Mouse (Mus musculus): ENCODE measurements around the gene Atp1a4. TPM values are rescaled to one million over a fixed set of nuclear protein-coding genes. Genes with fewer than 3 reads are reported as not detected.

Gene Atp1a4
- not detected in 2 replicates for polyA plus RNA-seq (2011; ENCODE audit: insufficient read length, low read depth, missing spikeins)

DNA sequence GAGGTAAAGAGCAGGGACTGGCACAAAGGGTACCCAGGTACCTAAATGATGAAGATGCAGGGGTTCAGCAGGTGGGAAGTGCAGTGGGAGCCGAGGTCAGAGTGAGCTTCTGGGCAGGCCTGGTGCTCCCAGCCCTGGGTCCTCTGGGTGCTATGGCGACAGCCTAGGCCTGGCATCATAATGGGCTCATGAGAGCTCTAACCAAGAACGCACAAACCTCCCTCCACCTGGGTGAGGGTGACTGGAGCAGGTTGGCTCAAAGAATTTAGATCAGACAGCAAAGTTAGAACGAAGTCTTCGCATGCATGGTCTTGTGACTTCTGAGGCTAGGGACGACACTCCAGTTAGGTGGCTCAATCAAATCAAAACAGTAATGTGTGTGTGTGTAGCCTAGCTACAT lies at the start of gene Atp1a4:
Gene Atp1a4 (minus strand): TSS at position 101 of the 400 bp plus-strand sequence.
- Histone ChIP-seq H3K4me3 (ENCODE audit: insufficient read depth, low read length) (no peak within 1 kb of the TSS), H3K4me1 (ENCODE audit: control insufficient read depth, insufficient read depth, low read length) (no peaks in the 10 kb centered on the region), H3K27ac (ENCODE audit: insufficient read depth, low read length) (no peak within 1 kb of the TSS)
- no peak for TF ChIP-seq CTCF (IDR thresholded peaks at IDR 0.05; ENCODE audit: borderline replicate concordance, insufficient read depth, low read length)
- no peak for TF ChIP-seq POLR2A (IDR thresholded peaks at IDR 0.05; ENCODE audit: low read depth, low read length)

DNA sequence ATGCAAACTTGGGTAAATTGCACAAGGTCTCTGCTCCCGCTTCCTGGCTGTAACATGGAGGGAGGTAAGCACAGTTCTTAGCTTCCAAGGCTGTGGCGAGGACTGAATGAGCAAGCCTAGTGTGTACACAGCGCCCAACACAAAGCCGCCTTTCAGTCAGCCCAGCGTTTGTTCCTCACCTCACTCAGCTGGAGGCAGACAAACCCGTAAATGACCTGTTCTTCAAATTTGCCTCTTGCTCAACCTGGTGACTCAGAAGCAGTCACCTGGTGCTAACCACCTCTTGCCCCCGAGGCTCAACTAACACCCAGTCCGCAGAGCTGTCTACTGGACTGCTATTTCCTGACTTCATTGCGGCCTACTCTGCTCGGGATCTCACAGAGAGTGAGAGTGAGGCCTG lies 49.7 kb upstream of the Atp1a4 start:
- H3K27ac ChIP-seq (ENCODE audit: insufficient read depth, low read length) = no peak overlapping the region
- TF ChIP-seq CTCF (IDR thresholded peaks at IDR 0.05; ENCODE audit: borderline replicate concordance, insufficient read depth, low read length) = no peak
- no peak for TF ChIP-seq POLR2A (IDR thresholded peaks at IDR 0.05; ENCODE audit: low read depth, low read length)
- H3K4me3 ChIP-seq (ENCODE audit: insufficient read depth, low read length) = no peak overlapping the region
- peaks cover 3% of the 10 kb centered on the region; the same call in 1 of the 2 replicates for H3K4me1 ChIP-seq (ENCODE audit: control insufficient read depth, insufficient read depth, low read length)

DNA sequence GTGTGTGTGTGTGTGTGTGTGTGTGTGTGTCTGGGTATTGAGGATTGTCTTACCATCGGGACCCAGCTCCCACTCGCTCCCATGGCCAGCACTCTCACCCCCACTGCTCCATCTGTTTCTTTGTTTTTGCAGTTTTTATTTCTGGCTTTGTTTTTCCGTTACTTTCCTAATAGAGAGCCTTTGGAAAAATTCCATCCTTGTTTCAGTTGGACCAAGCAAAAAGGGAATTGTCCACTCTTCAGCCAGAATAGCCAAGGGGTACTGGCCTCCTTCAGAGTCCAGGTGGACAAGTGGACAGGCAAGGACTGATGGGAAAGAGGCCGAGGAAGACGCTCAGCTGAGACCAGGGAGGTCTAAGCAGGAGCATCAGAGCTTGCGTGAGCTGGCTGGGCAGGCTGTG lies 48.7 kb upstream of the Atp1a4 start:
- Histone ChIP-seq H3K27ac (ENCODE audit: insufficient read depth, low read length) (no peak overlapping the region), H3K4me3 (ENCODE audit: insufficient read depth, low read length) (no peak overlapping the region), H3K4me1 (ENCODE audit: control insufficient read depth, insufficient read depth, low read length) (peaks cover 2% of the 10 kb centered on the region; the same call in 1 of the 2 replicates)
- TF ChIP-seq CTCF (IDR thresholded peaks at IDR 0.05; ENCODE audit: borderline replicate concordance, insufficient read depth, low read length) (no peak), POLR2A (IDR thresholded peaks at IDR 0.05; ENCODE audit: low read depth, low read length) (no peak)

DNA sequence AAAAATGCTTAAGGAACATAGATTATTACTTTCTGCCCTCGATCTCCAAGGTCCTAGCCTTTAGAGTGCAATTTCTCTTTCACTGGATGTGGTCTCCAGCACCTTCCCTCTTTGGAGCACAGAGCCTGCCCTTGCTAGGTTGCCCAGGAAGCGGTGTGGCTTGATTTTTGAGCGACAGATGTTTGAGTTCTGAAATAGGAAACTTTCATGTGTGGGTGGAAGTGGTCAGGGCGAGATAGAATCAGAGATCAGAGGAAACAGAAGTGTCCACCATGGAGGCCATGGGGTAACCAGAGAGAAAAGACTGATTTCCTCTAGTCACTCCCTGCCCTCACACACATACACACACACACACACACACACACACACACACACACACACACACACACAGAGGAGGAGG lies 48.0 kb upstream of the Atp1a4 start:
- Histone ChIP-seq H3K4me1 (ENCODE audit: control insufficient read depth, insufficient read depth, low read length) (peaks cover 2% of the 10 kb centered on the region; the same call in 1 of the 2 replicates), H3K4me3 (ENCODE audit: insufficient read depth, low read length) (no peak overlapping the region), H3K27ac (ENCODE audit: insufficient read depth, low read length) (no peak overlapping the region)
- no peak for TF ChIP-seq POLR2A (IDR thresholded peaks at IDR 0.05; ENCODE audit: low read depth, low read length)
- no peak for TF ChIP-seq CTCF (IDR thresholded peaks at IDR 0.05; ENCODE audit: borderline replicate concordance, insufficient read depth, low read length)

DNA sequence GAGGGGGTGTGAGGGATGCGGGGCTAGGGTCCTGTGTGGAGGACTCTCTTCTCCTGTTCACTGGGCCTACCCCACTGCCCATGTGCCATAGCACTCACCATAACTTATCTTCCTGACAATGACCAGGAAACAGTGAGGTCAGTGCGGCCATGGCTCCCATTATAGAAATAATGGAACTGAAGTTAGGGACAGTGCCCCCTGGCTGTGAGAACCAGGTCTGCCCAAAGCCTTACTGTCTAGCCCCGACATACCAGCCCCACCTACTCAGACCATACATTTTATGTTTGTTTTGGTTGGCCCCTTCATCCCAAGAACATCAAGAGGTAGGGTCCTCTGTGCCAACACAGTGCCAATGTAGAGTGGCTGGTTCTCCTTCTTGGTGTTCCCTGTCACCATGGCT lies 47.4 kb upstream of the Atp1a4 start:
- Histone ChIP-seq H3K4me3 (ENCODE audit: insufficient read depth, low read length) (no peak overlapping the region), H3K27ac (ENCODE audit: insufficient read depth, low read length) (no peak overlapping the region), H3K4me1 (ENCODE audit: control insufficient read depth, insufficient read depth, low read length) (peaks cover 2% of the 10 kb centered on the region; the same call in 1 of the 2 replicates)
- TF ChIP-seq CTCF (IDR thresholded peaks at IDR 0.05; ENCODE audit: borderline replicate concordance, insufficient read depth, low read length) (no peak), POLR2A (IDR thresholded peaks at IDR 0.05; ENCODE audit: low read depth, low read length) (no peak)

DNA sequence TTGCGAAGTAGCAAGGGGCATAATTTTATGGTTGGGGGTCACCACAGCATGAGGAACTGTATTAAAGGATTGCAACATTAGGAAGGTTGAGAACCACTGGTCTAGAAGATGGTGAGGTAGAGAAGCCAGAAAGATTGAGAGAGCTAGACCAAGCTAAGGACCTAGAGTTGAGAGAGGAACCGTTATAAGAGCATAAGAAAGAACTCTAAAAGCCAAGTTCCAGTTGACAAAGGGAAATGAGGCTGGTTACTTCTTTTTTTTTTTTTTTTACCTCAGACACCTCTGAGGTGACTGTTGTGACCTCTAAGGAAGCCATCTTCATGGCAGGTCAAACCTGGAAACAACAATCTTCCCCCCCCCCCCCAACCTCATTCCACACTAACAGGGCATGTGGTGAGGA lies 46.9 kb upstream of the Atp1a4 start:
- Histone ChIP-seq H3K27ac (ENCODE audit: insufficient read depth, low read length) (no peak overlapping the region), H3K4me1 (ENCODE audit: control insufficient read depth, insufficient read depth, low read length) (no peaks in the 10 kb centered on the region; the same call in 1 of the 2 replicates), H3K4me3 (ENCODE audit: insufficient read depth, low read length) (no peak overlapping the region)
- TF ChIP-seq POLR2A (IDR thresholded peaks at IDR 0.05; ENCODE audit: low read depth, low read length) (no peak), CTCF (IDR thresholded peaks at IDR 0.05; ENCODE audit: borderline replicate concordance, insufficient read depth, low read length) (no peak)

DNA sequence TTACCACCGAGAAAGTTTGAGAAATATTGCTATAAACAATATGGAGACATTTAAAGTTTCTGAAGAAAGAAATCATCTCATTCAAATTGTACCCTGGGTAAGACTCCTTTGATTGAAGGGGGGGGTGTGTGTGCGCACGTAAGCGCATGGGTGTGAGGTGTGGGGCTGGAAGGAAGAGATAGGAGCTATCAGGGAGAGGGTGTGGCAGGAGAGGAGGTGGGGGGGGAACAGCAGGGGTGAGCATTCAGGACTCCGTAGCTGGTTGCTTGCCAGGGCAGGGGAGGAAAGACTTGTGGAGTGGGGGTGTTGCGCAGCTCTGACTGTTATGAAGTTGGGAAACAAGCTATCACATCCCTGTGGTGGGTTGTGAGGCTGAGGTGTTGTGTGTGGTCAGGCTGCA lies 46.2 kb upstream of the Atp1a4 start:
- Histone ChIP-seq H3K4me3 (ENCODE audit: insufficient read depth, low read length) (no peak overlapping the region), H3K27ac (ENCODE audit: insufficient read depth, low read length) (no peak overlapping the region), H3K4me1 (ENCODE audit: control insufficient read depth, insufficient read depth, low read length) (no peaks in the 10 kb centered on the region)
- no peak for TF ChIP-seq CTCF (IDR thresholded peaks at IDR 0.05; ENCODE audit: borderline replicate concordance, insufficient read depth, low read length)
- TF ChIP-seq POLR2A (IDR thresholded peaks at IDR 0.05; ENCODE audit: low read depth, low read length) = no peak

DNA sequence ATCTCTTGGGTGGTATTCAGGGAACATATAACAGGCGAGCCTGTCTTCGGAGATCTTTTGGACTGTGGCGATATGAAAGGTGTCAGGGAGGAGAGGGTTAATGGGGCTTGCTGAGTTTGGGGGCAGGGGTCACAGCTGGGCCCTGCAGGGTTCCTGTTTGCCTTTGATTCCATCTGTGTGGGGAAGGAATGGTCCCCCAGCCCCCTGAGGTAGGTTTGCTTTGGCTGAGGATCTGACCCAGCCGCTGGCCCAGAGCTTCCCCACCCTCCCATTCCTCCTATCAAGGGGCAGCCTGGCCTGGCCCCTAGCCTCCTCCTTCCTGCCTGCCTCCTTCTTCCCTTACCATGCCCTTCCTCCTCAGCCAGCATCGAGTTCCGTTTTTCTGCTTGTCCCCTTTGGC lies 44.6 kb upstream of the Atp1a4 start:
- Histone ChIP-seq H3K27ac (ENCODE audit: insufficient read depth, low read length) (no peak overlapping the region), H3K4me1 (ENCODE audit: control insufficient read depth, insufficient read depth, low read length) (no peaks in the 10 kb centered on the region), H3K4me3 (ENCODE audit: insufficient read depth, low read length) (no peak overlapping the region)
- no peak for TF ChIP-seq CTCF (IDR thresholded peaks at IDR 0.05; ENCODE audit: borderline replicate concordance, insufficient read depth, low read length)

DNA sequence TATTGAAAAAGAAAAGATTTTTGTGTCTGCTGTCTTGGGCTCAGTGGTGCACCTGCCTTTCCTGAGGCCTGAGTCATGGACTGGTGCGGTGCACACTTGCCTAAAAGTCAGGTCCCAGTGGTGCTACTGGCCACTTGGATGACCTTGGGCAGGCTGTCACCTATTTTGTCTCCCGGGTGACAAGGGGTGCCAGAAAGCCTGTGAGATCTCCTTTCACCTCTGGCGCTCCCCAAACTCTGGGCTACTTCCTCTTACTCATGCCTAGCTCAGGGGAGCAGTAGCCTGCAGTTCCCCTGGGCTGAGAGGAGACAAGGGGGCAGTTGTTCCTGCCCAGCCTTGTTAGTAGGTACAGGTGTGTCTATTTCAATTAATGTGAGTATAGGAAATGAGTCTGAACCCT lies 44.1 kb upstream of the Atp1a4 start:
- Histone ChIP-seq H3K4me3 (ENCODE audit: insufficient read depth, low read length) (no peak overlapping the region), H3K4me1 (ENCODE audit: control insufficient read depth, insufficient read depth, low read length) (no peaks in the 10 kb centered on the region), H3K27ac (ENCODE audit: insufficient read depth, low read length) (no peak overlapping the region)
- TF ChIP-seq POLR2A (IDR thresholded peaks at IDR 0.05; ENCODE audit: low read depth, low read length) = no peak
- TF ChIP-seq CTCF (IDR thresholded peaks at IDR 0.05; ENCODE audit: borderline replicate concordance, insufficient read depth, low read length) = no peak

DNA sequence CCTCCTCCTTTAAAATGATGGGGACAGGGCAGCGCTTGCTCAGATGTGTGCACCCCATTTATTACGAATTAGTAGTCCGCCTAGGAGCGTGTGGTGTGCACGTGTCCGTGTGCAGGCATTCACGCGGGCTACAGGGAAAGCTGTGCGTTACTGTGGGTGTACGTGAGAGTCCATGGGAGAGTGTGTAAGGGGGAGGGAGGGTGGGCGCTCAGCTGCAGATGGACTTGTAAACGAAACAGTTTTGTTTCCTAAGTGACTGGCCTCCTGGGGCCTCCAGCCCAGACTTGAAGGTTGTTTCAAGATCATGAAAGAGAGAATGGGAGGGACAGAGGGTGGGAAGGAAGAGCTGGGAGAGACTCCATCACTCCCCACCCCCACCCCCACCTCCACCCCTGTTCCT lies 43.0 kb upstream of the Atp1a4 start:
- TF ChIP-seq CTCF (IDR thresholded peaks at IDR 0.05; ENCODE audit: borderline replicate concordance, insufficient read depth, low read length) (no peak), POLR2A (IDR thresholded peaks at IDR 0.05; ENCODE audit: low read depth, low read length) (no peak)
- H3K27ac ChIP-seq (ENCODE audit: insufficient read depth, low read length) = no peak overlapping the region
- H3K4me3 ChIP-seq (ENCODE audit: insufficient read depth, low read length) = no peak overlapping the region
- no peaks in the 10 kb centered on the region for H3K4me1 ChIP-seq (ENCODE audit: control insufficient read depth, insufficient read depth, low read length)

DNA sequence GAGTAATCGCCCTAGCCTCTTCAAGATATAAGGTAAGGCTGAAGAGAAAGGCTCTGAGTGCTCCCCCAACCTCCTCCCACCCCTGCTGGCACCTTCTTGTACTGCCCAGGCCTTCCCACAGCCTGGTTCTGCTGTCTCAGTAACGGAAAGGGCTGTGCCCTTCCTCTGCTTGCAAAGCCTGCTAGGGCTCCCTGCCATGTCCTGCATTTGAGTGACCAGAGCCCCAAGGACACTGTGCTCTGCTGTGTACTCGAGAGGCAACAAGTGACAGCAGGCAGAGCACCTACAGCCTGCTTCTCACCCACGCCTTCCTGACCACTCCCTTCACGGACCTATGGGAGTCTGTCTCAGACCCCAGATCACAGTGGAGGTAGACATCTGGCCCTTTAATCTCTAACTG lies 42.0 kb upstream of the Atp1a4 start:
- Histone ChIP-seq H3K27ac (ENCODE audit: insufficient read depth, low read length) (no peak overlapping the region), H3K4me1 (ENCODE audit: control insufficient read depth, insufficient read depth, low read length) (no peaks in the 10 kb centered on the region), H3K4me3 (ENCODE audit: insufficient read depth, low read length) (no peak overlapping the region)
- no peak for TF ChIP-seq CTCF (IDR thresholded peaks at IDR 0.05; ENCODE audit: borderline replicate concordance, insufficient read depth, low read length)
- TF ChIP-seq POLR2A (IDR thresholded peaks at IDR 0.05; ENCODE audit: low read depth, low read length) = no peak
